Mouse (Mus musculus) stomach, postnatal 0 days (tissue): Measurements from ENCODE around the gene Idh1. TPM values are rescaled to one million over a fixed set of nuclear protein-coding genes. Genes with fewer than 3 reads are reported as not detected.

Source experiments
- ATAC-seq: fragments of 200-750 bp; cut with Nextera tagmentation; 2 replicates; pipeline ENCODE4 v1.8.0; 2017; ENCODE audit not compliant: low FRiP score, low TSS enrichment
- DNase-seq: peaks from one replicate; pipeline ENCODE4 v3.0.0-alpha.2; 2016; ENCODE audit warnings: low spot score
- H3K27ac ChIP-seq: fragments of 300-500 bp; sonication (generic); replicated peaks from 2 replicates; pipeline ENCODE4 v1.5.1; 2014; ENCODE audit warnings: mild to moderate bottlenecking, control low read depth
- H3K27me3 ChIP-seq: fragments of 300-500 bp; sonication (generic); 2 replicates; pipeline ENCODE4 v1.6.1; 2014; ENCODE audit warnings: low read length; ENCODE audit not compliant: control insufficient read depth, insufficient read depth
- H3K36me3 ChIP-seq: fragments of 300-500 bp; sonication (generic); 2 replicates; pipeline ENCODE4 v1.6.1; 2014; ENCODE audit warnings: low read length, mixed read lengths; ENCODE audit not compliant: control insufficient read depth, insufficient read depth
- H3K4me1 ChIP-seq: fragments of 300-500 bp; sonication (generic); replicated peaks from 2 replicates; pipeline ENCODE4 v1.6.1; 2014; ENCODE audit warnings: antibody characterized with exemption; ENCODE audit not compliant: control insufficient read depth, insufficient read depth
- H3K4me2 ChIP-seq: fragments of 300-500 bp; sonication (generic); replicated peaks from 2 replicates; pipeline ENCODE4 v1.6.1; 2014; ENCODE audit warnings: low read depth, mild to moderate bottlenecking, control low read depth, moderate library complexity
- H3K4me3 ChIP-seq: fragments of 300-500 bp; sonication (generic); 2 replicates; pipeline ENCODE4 v1.5.1; 2014; ENCODE audit warnings: low read depth, low read length, control low read depth
- H3K9ac ChIP-seq: fragments of 300-500 bp; sonication (generic); 2 replicates; pipeline ENCODE4 v1.6.1; 2014; ENCODE audit warnings: mild to moderate bottlenecking, low read length, control low read depth, mixed read lengths
- H3K9me3 ChIP-seq: fragments of 300-500 bp; sonication (generic); 2 replicates; pipeline ENCODE4 v1.6.1; 2016; ENCODE audit warnings: low read length; ENCODE audit not compliant: control insufficient read depth
- CTCF ChIP-seq: IDR thresholded peaks from 2 replicates; pipeline ENCODE4 v1.5.1; 2016; ENCODE audit warnings: antibody characterized with exemption, low read depth, mild to moderate bottlenecking, moderate library complexity
- EP300 ChIP-seq: optimal IDR thresholded peaks from 2 replicates; pipeline ENCODE3; 2016; ENCODE audit warnings: antibody characterized with exemption
- WGBS: fragments of 180-500 bp; shearing (Covaris S2); extraction: QIAGEN DNeasy Blood & Tissue Kit; methylation state at CpG from one replicate; pipeline ENCODE4 v1.1.7; 2014; 5-methylcytosine and 5-hydroxymethylcytosine counted together
- polyA plus RNA-seq: library from polyadenylated mRNA; unstranded; fragments of >200 nt; fragmentation: Nextera tagmentation; extraction: Ambion mirVana; gene quantifications from 2 replicates; pipeline ENCODE4 v1.2.1, GENCODE M21; 2015

Idh1 gene
- polyA plus RNA-seq, 1 experiment from 2014 or later, result 177 TPM

DNA sequence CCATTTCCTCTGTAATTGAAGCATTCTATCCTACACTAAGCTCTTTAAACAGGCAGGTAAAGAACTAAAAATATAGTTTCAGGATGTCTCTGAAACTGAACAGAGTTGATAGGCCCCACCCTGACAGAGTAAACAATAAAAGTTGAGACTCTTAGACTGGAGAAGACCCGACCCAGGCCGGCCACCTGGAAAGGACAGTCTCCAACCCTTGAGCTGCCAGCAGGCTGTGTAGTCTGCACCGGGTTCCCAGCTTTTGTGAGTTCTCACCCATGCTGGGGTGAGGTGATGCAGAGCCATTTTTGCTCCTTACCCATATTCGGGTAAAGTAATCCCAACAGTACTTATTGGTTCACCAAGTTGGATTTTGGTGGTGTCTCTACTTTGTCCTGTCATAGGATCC, 10.1 kb downstream of the Idh1 start:
- no peak for ATAC-seq
- 50% methylated on average over 4 of the region's 4 CpGs for WGBS

DNA sequence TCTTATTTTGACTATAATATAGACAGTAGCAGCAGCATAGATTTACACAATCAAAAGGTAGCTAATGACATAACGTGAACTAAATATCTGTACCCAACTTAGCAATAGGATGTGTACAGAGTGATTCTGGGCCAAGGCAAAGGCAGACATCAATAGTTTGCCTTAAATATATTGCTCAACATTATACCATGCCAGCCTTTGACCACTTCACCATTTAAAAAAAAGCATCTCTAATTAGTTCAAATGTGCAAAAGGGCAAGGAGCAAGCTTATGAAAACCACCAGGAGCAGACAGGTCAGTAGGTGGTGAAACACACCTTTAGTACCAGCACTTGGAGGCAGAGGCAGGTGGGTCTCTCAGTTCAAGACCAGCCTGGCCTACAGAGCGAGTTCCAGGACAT, 12.6 kb downstream of the Idh1 start:
- no peaks in the 10 kb centered on the region for H3K27me3 ChIP-seq
- WGBS, result 96% methylated on average over 2 of the region's 2 CpGs
- no peak for TF ChIP-seq EP300
- no peak for TF ChIP-seq CTCF
- no peaks in the 10 kb centered on the region for H3K9me3 ChIP-seq
- no peak overlapping the region for H3K27ac ChIP-seq
- H3K4me3 ChIP-seq, result no peak overlapping the region
- no peak overlapping the region for H3K9ac ChIP-seq
- H3K4me2 ChIP-seq, result no peak overlapping the region
- H3K4me1 ChIP-seq, result no peaks in the 10 kb centered on the region
- H3K36me3 ChIP-seq, result peaks cover 13% of the 10 kb centered on the region
- ATAC-seq, result no peak
- DNase-seq, result no peak

More for the DNA sequence above, 10.1 kb downstream of the Idh1 start:
- no peak for TF ChIP-seq EP300
- Histone ChIP-seq H3K4me2 (0 out of 2 replicates have a peak overlapping the region, but pooled peaks have one; percentile 5), H3K4me1 (no peaks in the 10 kb centered on the region), H3K4me3 (no peak overlapping the region), H3K9ac (no peak overlapping the region), H3K36me3 (peaks cover 8% of the 10 kb centered on the region; the same call in 1 of the 2 replicates), H3K27me3 (no peaks in the 10 kb centered on the region), H3K9me3 (no peaks in the 10 kb centered on the region), H3K27ac (peak overlapping the region; percentile 58; the same call in 1 of the 2 replicates)
- no peak for DNase-seq

DNA sequence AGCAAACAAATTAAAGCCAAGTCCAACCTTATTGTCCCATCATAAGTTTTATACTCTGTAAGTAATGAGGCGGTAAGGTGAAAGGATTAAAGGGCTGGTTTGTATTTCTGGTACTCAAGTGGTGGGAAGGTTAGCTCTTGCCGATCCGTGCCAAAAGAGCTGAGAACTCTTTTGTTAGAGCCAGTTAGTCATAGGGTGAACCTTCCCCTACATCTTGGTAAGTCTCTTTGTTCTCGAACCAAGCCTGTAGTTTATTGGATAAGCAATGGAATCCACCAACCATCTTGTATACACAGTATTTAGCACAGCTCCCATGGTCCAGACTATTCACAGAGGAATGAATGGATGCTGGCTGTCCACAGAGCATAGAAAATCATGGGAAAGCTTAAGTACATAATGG, 14.7 kb downstream of the Idh1 start:
- peak; percentile 78 for ATAC-seq

DNA sequence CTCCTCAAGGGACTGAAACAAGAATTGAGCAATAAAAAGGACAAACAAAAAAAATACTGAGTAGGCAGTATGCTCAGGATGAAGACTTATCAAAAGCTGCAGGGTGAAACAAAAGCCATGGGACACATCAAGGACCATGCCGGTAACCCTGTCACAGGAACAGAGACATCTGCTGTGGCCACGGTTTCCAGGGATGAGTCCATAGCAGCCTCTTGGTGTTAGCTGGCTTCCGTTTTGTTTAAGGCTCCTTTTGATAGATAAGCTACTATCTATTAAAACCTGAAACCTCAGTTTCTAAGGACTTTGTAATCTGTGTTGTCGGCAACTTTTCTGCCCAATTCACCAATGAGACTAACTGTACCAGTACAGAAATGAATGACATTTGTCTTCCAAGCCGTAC, 16.4 kb downstream of the Idh1 start:
- H3K9me3 ChIP-seq, result no peaks in the 10 kb centered on the region
- no peak overlapping the region for H3K9ac ChIP-seq
- H3K36me3 ChIP-seq, result peaks cover 25% of the 10 kb centered on the region
- no peak overlapping the region for H3K4me3 ChIP-seq
- no peaks in the 10 kb centered on the region for H3K4me1 ChIP-seq
- TF ChIP-seq EP300, result no peak
- TF ChIP-seq CTCF, result no peak
- H3K27me3 ChIP-seq, result no peaks in the 10 kb centered on the region
- no peak overlapping the region for H3K4me2 ChIP-seq
- 72% methylated on average over 5 of the region's 5 CpGs for WGBS
- DNase-seq (no peak), ATAC-seq (no peak)
- H3K27ac ChIP-seq, result no peak overlapping the region

More for the DNA sequence above, 14.7 kb downstream of the Idh1 start:
- H3K27me3 ChIP-seq, result no peaks in the 10 kb centered on the region
- peak overlapping the region; percentile 61 for H3K27ac ChIP-seq
- H3K4me3 ChIP-seq, result no peak overlapping the region
- no peak overlapping the region for H3K9ac ChIP-seq
- TF ChIP-seq EP300 (no peak), CTCF (no peak)
- WGBS, result 60% methylated on average over 4 of the region's 4 CpGs
- H3K4me2 ChIP-seq, result no peak overlapping the region
- peaks cover 21% of the 10 kb centered on the region for H3K36me3 ChIP-seq
- DNase-seq, result no peak
- no peaks in the 10 kb centered on the region for H3K4me1 ChIP-seq
- H3K9me3 ChIP-seq, result no peaks in the 10 kb centered on the region

DNA sequence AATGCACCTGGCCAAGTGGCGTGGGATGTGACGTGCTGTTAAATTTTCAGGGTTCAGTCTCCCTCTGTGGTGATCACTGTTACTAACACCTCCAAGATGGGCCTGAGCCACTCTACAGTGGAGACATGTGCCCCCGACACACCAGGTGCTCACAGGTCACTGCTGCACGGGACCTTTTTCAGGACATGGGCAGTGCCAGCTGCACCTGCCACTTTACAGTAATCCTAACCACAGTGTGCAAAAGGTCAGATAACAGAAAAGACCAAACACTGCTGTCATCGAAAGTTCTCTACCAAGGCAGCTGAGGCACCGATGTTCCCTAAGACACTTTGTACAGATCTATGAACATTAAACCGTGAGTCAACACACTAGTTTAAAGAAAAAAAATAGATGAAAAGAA, 16.8 kb downstream of the Idh1 start:
- WGBS, result 74% methylated on average over 7 of the region's 7 CpGs
- H3K36me3 ChIP-seq, result peaks cover 29% of the 10 kb centered on the region

DNA sequence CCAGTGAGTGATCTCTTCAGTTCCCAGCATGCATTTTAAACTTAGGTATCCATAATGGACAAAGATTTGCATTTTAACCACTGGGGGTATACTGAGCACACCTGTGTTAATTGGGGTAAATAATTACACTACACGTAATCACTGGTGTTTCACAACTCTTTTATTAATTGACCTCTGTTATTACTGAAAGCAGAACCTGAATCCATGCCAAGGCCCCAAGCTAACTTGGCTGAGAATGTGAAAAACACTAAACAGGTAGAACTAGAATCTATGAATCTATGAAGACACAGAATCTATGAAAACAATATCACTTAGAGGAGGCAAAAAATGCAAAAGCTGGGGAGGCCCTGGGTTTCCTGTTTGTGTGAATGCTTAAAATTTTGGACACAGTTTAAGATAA, 18.8 kb downstream of the Idh1 start:
- Histone ChIP-seq H3K27ac (no peak overlapping the region), H3K4me1 (no peaks in the 10 kb centered on the region), H3K27me3 (no peaks in the 10 kb centered on the region), H3K4me3 (no peak overlapping the region), H3K36me3 (peaks cover 29% of the 10 kb centered on the region), H3K9ac (no peak overlapping the region), H3K4me2 (no peak overlapping the region), H3K9me3 (no peaks in the 10 kb centered on the region)
- TF ChIP-seq EP300 (no peak), CTCF (no peak)
- ATAC-seq, result no peak
- no peak for DNase-seq
- 78% methylated on average over 1 of the region's 1 CpGs for WGBS

More for the DNA sequence above, 16.8 kb downstream of the Idh1 start:
- TF ChIP-seq EP300, result no peak
- TF ChIP-seq CTCF, result no peak
- Histone ChIP-seq H3K27ac (no peak overlapping the region), H3K4me2 (no peak overlapping the region), H3K9me3 (no peaks in the 10 kb centered on the region), H3K9ac (no peak overlapping the region), H3K4me3 (no peak overlapping the region), H3K4me1 (no peaks in the 10 kb centered on the region), H3K27me3 (no peaks in the 10 kb centered on the region)
- DNase-seq (no peak), ATAC-seq (peak; percentile 60; the same call in 1 of the 2 replicates)
